Mouse (Mus musculus): ENCODE measurements around the gene Slc5a1. TPM values are rescaled to one million over a fixed set of nuclear protein-coding genes. Genes with fewer than 3 reads are reported as not detected.
A peak's percentile ranks its signal among the peaks of the same experiment; 100 is the strongest.

The Slc5a1 gene
- polyA plus RNA-seq, 1 experiment from 2014 or later = not detected

- no peaks in the 10 kb centered on the region for H3K9me3 ChIP-seq
- no peak overlapping the region for H3K27ac ChIP-seq
- peaks cover 35% of the 10 kb centered on the region for H3K27me3 ChIP-seq (ENCODE audit: insufficient read depth, poor library complexity, severe bottlenecking)
- H3K4me3 ChIP-seq = no peak overlapping the region
- no peak for DNase-seq (ENCODE audit: low spot score)
- no peaks in the 10 kb centered on the region for H3K36me3 ChIP-seq
- peaks cover 10% of the 10 kb centered on the region for H3K4me1 ChIP-seq (replicated peaks)
- WGBS = 81% methylated on average over 14 of the region's 14 CpGs
Observed at GRCm38 (mm10) chr5:33107778-33108405, 3.9 kb downstream of the Slc5a1 start.

GRCm38 (mm10) chr5:33121871-33122315 is 17.9 kb downstream of the Slc5a1 start:
- whole genome bisulfite sequencing = 62% methylated on average over 4 of the region's 4 CpGs
- Histone ChIP-seq H3K36me3 (no peaks in the 10 kb centered on the region), H3K4me1 (replicated peaks) (no peaks in the 10 kb centered on the region), H3K4me3 (no peak overlapping the region), H3K27me3 (ENCODE audit: insufficient read depth, poor library complexity, severe bottlenecking) (no peaks in the 10 kb centered on the region), H3K27ac (no peak overlapping the region), H3K9me3 (no peaks in the 10 kb centered on the region)
- no peak for DNase-seq (ENCODE audit: low spot score)

- Histone ChIP-seq H3K9me3 (no peaks in the 10 kb centered on the region), H3K36me3 (no peaks in the 10 kb centered on the region), H3K4me3 (no peak overlapping the region), H3K27me3 (ENCODE audit: insufficient read depth, poor library complexity, severe bottlenecking) (no peaks in the 10 kb centered on the region), H3K4me1 (replicated peaks) (no peaks in the 10 kb centered on the region), H3K27ac (no peak overlapping the region)
- DNase-seq (ENCODE audit: low spot score) = no peak
- WGBS = 78% methylated on average over 3 of the region's 3 CpGs
Observed at GRCm38 (mm10) chr5:33123658-33124057, 19.6 kb downstream of the Slc5a1 start.

- Histone ChIP-seq H3K27ac (no peak overlapping the region), H3K36me3 (no peaks in the 10 kb centered on the region), H3K4me3 (no peak overlapping the region), H3K27me3 (ENCODE audit: insufficient read depth, poor library complexity, severe bottlenecking) (no peaks in the 10 kb centered on the region), H3K4me1 (replicated peaks) (no peaks in the 10 kb centered on the region), H3K9me3 (no peaks in the 10 kb centered on the region)
- 93% methylated on average over 4 of the region's 4 CpGs for WGBS
- DNase-seq (ENCODE audit: low spot score) = no peak
Observed at GRCm38 (mm10) chr5:33125318-33125717, 21.3 kb downstream of the Slc5a1 start.

- H3K4me1 ChIP-seq (replicated peaks) = no peaks in the 10 kb centered on the region
- H3K4me3 ChIP-seq = no peak overlapping the region
- H3K36me3 ChIP-seq = no peaks in the 10 kb centered on the region
- H3K27me3 ChIP-seq (ENCODE audit: insufficient read depth, poor library complexity, severe bottlenecking) = no peaks in the 10 kb centered on the region
- H3K27ac ChIP-seq = no peak overlapping the region
- 91% methylated on average over 4 of the region's 4 CpGs for WGBS
- DNase-seq (ENCODE audit: low spot score) = no peak
- H3K9me3 ChIP-seq = no peaks in the 10 kb centered on the region
Observed at GRCm38 (mm10) chr5:33134132-33134531, 30.1 kb downstream of the Slc5a1 start.

GRCm38 (mm10) chr5:33135611-33136010 is 31.6 kb downstream of the Slc5a1 start:
- Histone ChIP-seq H3K4me1 (replicated peaks) (no peaks in the 10 kb centered on the region), H3K27me3 (ENCODE audit: insufficient read depth, poor library complexity, severe bottlenecking) (no peaks in the 10 kb centered on the region), H3K36me3 (no peaks in the 10 kb centered on the region), H3K4me3 (no peak overlapping the region), H3K27ac (no peak overlapping the region), H3K9me3 (no peaks in the 10 kb centered on the region)
- WGBS = 88% methylated on average over 5 of the region's 5 CpGs
- DNase-seq (ENCODE audit: low spot score) = no peak

- 64% methylated on average over 7 of the region's 7 CpGs for WGBS
- H3K4me3 ChIP-seq = no peak overlapping the region
- no peaks in the 10 kb centered on the region for H3K27me3 ChIP-seq (ENCODE audit: insufficient read depth, poor library complexity, severe bottlenecking)
- no peaks in the 10 kb centered on the region for H3K4me1 ChIP-seq (replicated peaks)
- peak; percentile 23 for DNase-seq (ENCODE audit: low spot score)
- H3K9me3 ChIP-seq = no peaks in the 10 kb centered on the region
- H3K27ac ChIP-seq = no peak overlapping the region
- no peaks in the 10 kb centered on the region for H3K36me3 ChIP-seq
Observed at GRCm38 (mm10) chr5:33142790-33143455, 38.9 kb downstream of the Slc5a1 start.

- H3K27me3 ChIP-seq (ENCODE audit: insufficient read depth, poor library complexity, severe bottlenecking) = no peaks in the 10 kb centered on the region
- no peaks in the 10 kb centered on the region for H3K36me3 ChIP-seq
- no peak overlapping the region for H3K27ac ChIP-seq
- WGBS = 51% methylated on average over 5 of the region's 5 CpGs
- no peaks in the 10 kb centered on the region for H3K4me1 ChIP-seq (replicated peaks)
- H3K4me3 ChIP-seq = no peak overlapping the region
- DNase-seq (ENCODE audit: low spot score) = peak; percentile 12
- no peaks in the 10 kb centered on the region for H3K9me3 ChIP-seq
Observed at GRCm38 (mm10) chr5:33144025-33144424, 40.0 kb downstream of the Slc5a1 start.

- no peak overlapping the region for H3K27ac ChIP-seq
- no peaks in the 10 kb centered on the region for H3K36me3 ChIP-seq
- no peaks in the 10 kb centered on the region for H3K4me1 ChIP-seq (replicated peaks)
- WGBS = 89% methylated on average over 9 of the region's 9 CpGs
- no peaks in the 10 kb centered on the region for H3K27me3 ChIP-seq (ENCODE audit: insufficient read depth, poor library complexity, severe bottlenecking)
- no peak overlapping the region for H3K4me3 ChIP-seq
- no peaks in the 10 kb centered on the region for H3K9me3 ChIP-seq
- DNase-seq (ENCODE audit: low spot score) = no peak
Observed at GRCm38 (mm10) chr5:33146837-33147236, 42.8 kb downstream of the Slc5a1 start.

- DNase-seq (ENCODE audit: low spot score) = no peak
- H3K9me3 ChIP-seq = no peaks in the 10 kb centered on the region
- WGBS = 85% methylated on average over 6 of the region's 6 CpGs
- no peaks in the 10 kb centered on the region for H3K4me1 ChIP-seq (replicated peaks)
- H3K27me3 ChIP-seq (ENCODE audit: insufficient read depth, poor library complexity, severe bottlenecking) = no peaks in the 10 kb centered on the region
- H3K36me3 ChIP-seq = no peaks in the 10 kb centered on the region
- no peak overlapping the region for H3K4me3 ChIP-seq
- no peak overlapping the region for H3K27ac ChIP-seq
Observed at GRCm38 (mm10) chr5:33147691-33148090, 43.7 kb downstream of the Slc5a1 start.

- no peak overlapping the region for H3K4me3 ChIP-seq
- no peak overlapping the region for H3K27ac ChIP-seq
- H3K36me3 ChIP-seq = no peaks in the 10 kb centered on the region
- no peak for DNase-seq (ENCODE audit: low spot score)
- H3K27me3 ChIP-seq (ENCODE audit: insufficient read depth, poor library complexity, severe bottlenecking) = no peaks in the 10 kb centered on the region
- H3K9me3 ChIP-seq = no peaks in the 10 kb centered on the region
- 0 out of 2 replicates have a peak, but pooled peaks cover 6% of the 10 kb centered on the region for H3K4me1 ChIP-seq (replicated peaks)
- WGBS = 51% methylated on average over 7 of the region's 7 CpGs
Observed at GRCm38 (mm10) chr5:33193567-33193966, 89.5 kb downstream of the Slc5a1 start.

- Histone ChIP-seq H3K4me1 (replicated peaks) (0 out of 2 replicates have a peak, but pooled peaks cover 6% of the 10 kb centered on the region), H3K36me3 (no peaks in the 10 kb centered on the region), H3K27ac (no peak overlapping the region), H3K27me3 (ENCODE audit: insufficient read depth, poor library complexity, severe bottlenecking) (no peaks in the 10 kb centered on the region), H3K4me3 (no peak overlapping the region), H3K9me3 (no peaks in the 10 kb centered on the region)
- DNase-seq (ENCODE audit: low spot score) = no peak
- WGBS = 81% methylated on average over 9 of the region's 9 CpGs
Observed at GRCm38 (mm10) chr5:33195246-33195852, 91.3 kb downstream of the Slc5a1 start.

GRCm38 (mm10) chr5:33200071-33200470 is 96.1 kb downstream of the Slc5a1 start:
- H3K36me3 ChIP-seq = no peaks in the 10 kb centered on the region
- no peak overlapping the region for H3K27ac ChIP-seq
- H3K9me3 ChIP-seq = no peaks in the 10 kb centered on the region
- H3K4me1 ChIP-seq (replicated peaks) = peaks cover 4% of the 10 kb centered on the region
- H3K27me3 ChIP-seq (ENCODE audit: insufficient read depth, poor library complexity, severe bottlenecking) = peaks cover 6% of the 10 kb centered on the region; the same call in 1 of the 2 replicates
- no peak for DNase-seq (ENCODE audit: low spot score)
- H3K4me3 ChIP-seq = no peak overlapping the region
- 72% methylated on average over 1 of the region's 1 CpGs for WGBS

Data from hindbrain, embryonic 10.5 days (tissue).